Mouse (Mus musculus): ENCODE measurements around the gene Nrcam. TPM values are rescaled to one million over a fixed set of nuclear protein-coding genes. Genes with fewer than 3 reads are reported as not detected.

The Nrcam gene
- total RNA-seq, 2 experiments from 2014 or later, result 531 TPM

GRCm38 (mm10) chr12:44640579-44640978 is 311.9 kb downstream of the Nrcam start:
- DNase-seq, result no peak

Other genes with a start within 250 kb of the Nrcam start
- 10 to 100 TPM; 36.9 to 39.1 TPM for gene Dnajb9, start 118.6 kb upstream of the Nrcam start, total RNA-seq (2021)
- gene Pnpla8, start 107.5 kb upstream of the Nrcam start, total RNA-seq (2021), result 100 to 1,000 TPM; 117 to 127 TPM

All from layer of hippocampus, postnatal 36 days (tissue).